Mouse (Mus musculus) cortical plate, adult 2 months (tissue): ENCODE measurements around the gene Tmc6.

ENCODE experiments used
- CTCF ChIP-seq: fragments of 200-500 bp; IDR thresholded peaks from 2 replicates; pipeline ENCODE4 v1.5.1; 2011; ENCODE audit warnings: mild to moderate bottlenecking, control low read depth, low read length; ENCODE audit not compliant: insufficient read depth; ENCODE audit errors: extremely low read depth
- POLR2A ChIP-seq: fragments of 200-500 bp; IDR thresholded peaks from 2 replicates; pipeline ENCODE4 v1.6.1; 2011; ENCODE audit warnings: mild to moderate bottlenecking, low read length, control low read depth; ENCODE audit not compliant: insufficient read depth; ENCODE audit errors: extremely low read depth

- TF ChIP-seq CTCF (no peak), POLR2A (no peak)
Observed at GRCm38 (mm10) chr11:117780582-117781111, 1.4 kb downstream of the Tmc6 start.
